Mouse (Mus musculus): Measurements from ENCODE around the gene Olfr1499. TPM values are rescaled to one million over a fixed set of nuclear protein-coding genes. Genes with fewer than 3 reads are reported as not detected.
"Not testable (repeated sequence)": the region's sequence is repeated elsewhere in the genome, so short reads cannot be mapped to it uniquely, and the experiment has no call there.

The Olfr1499 gene
- total RNA-seq (2012; rRNA removed) = not detected in 2 replicates

DNA sequence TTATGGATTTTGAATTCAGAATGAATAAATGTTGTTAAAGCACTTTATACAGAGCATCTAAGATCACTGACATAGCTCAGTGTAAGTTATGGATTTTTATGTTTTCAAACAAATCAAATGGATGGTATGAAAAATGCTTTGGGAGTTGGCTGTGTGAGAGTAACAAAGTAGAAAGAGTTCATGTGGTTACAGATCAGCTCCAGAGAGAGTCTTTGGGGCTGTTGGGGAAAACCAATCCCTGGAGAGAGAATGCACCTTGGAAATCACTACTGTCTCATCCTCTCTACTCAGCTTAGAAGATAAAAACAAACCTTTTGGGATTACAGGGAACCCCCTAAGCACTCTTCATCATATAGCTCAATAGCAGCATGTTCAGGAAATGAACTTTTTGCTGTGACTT, at the start of gene Olfr1499:
Gene Olfr1499, minus strand, starts transcription at position 101 of the 400 bp plus-strand sequence.
- no peak within 1 kb of the TSS for H3K4me3 ChIP-seq (ENCODE audit: insufficient read depth in 1 of 2, low read depth in 1 of 2, low read length in 2 of 2, poor library complexity in 1 of 2, severe bottlenecking in 1 of 2)
- TF ChIP-seq HCFC1 (IDR thresholded peaks at IDR 0.05; ENCODE audit: borderline replicate concordance, insufficient read depth, low read length) (no peak), ZC3H11A (IDR thresholded peaks at IDR 0.05; ENCODE audit: borderline replicate concordance, low read depth, low read length) (no peak), ZNF384 (IDR thresholded peaks at IDR 0.05; ENCODE audit: low read depth, low read length) (no peak), MAFK (IDR thresholded peaks at IDR 0.05; ENCODE audit: insufficient read depth, low read depth, low read length) (no peak), CHD2 (IDR thresholded peaks at IDR 0.05; ENCODE audit: low read depth, low read length) (no peak)
- no peaks in the 10 kb centered on the region for H3K36me3 ChIP-seq (ENCODE audit: control insufficient read depth, insufficient read depth, low read length, poor library complexity, severe bottlenecking)
- in situ Hi-C loops (cut with MboI; ENCODE audit: low sequenced_read_pairs in 2 of 2, unreplicated experiment in 2 of 2) = no loop called here
- H3K27ac ChIP-seq (ENCODE audit: insufficient read depth, low read depth, low read length, poor library complexity, severe bottlenecking) = no peak within 1 kb of the TSS
- H3K9me3 ChIP-seq (ENCODE audit: control insufficient read depth, insufficient read depth, low read depth, low read length) = no peaks in the 10 kb centered on the region
- no peak for DNase-seq (ENCODE audit: low read depth, low spot score)
- no peaks in the 10 kb centered on the region for H3K4me1 ChIP-seq (ENCODE audit: control insufficient read depth in 2 of 2, insufficient read depth in 2 of 2, low read length in 2 of 2, poor library complexity in 1 of 2)
- no peak within 1 kb of the TSS for H3K9ac ChIP-seq (ENCODE audit: insufficient read depth, low read depth, low read length, poor library complexity, severe bottlenecking)

DNA sequence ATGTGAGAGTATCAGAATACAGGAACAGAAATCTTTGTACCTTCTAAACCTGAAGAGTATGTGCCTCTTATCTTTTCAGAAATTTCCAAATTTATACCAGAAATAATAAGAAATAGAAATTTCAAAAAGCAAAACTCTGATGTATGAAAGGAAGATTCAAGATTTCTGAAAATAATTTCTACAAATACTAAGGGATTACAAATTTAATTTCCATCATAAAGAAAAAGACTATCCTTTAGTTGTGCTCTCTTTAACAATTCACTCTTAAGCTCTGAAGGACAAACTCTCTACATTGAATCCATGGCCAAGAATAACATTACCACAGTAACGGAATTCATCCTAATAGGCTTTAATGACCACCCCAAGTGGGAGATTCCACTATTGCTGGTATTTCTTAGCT, 42.2 kb upstream of the Olfr1499 start, which contains the start of gene Olfr1502:
Gene Olfr1502, plus strand, starts transcription at position 301 of the 400 bp plus-strand sequence.
- H3K36me3 ChIP-seq (ENCODE audit: control insufficient read depth, insufficient read depth, low read length, poor library complexity, severe bottlenecking) = no peaks in the 10 kb centered on the region
- no peaks in the 10 kb centered on the region for H3K4me1 ChIP-seq (ENCODE audit: control insufficient read depth in 2 of 2, insufficient read depth in 2 of 2, low read length in 2 of 2, poor library complexity in 1 of 2)
- H3K4me3 ChIP-seq (ENCODE audit: insufficient read depth in 1 of 2, low read depth in 1 of 2, low read length in 2 of 2, poor library complexity in 1 of 2, severe bottlenecking in 1 of 2) = no peak within 1 kb of the TSS
- no peak within 1 kb of the TSS for H3K27ac ChIP-seq (ENCODE audit: insufficient read depth, low read depth, low read length, poor library complexity, severe bottlenecking)
- in situ Hi-C loops (cut with MboI; ENCODE audit: low sequenced_read_pairs in 2 of 2, unreplicated experiment in 2 of 2) = no loop called here
- no peak within 1 kb of the TSS for H3K9ac ChIP-seq (ENCODE audit: insufficient read depth, low read depth, low read length, poor library complexity, severe bottlenecking)
- DNase-seq (ENCODE audit: low read depth, low spot score) = no peak
- no peaks in the 10 kb centered on the region for H3K9me3 ChIP-seq (ENCODE audit: control insufficient read depth, insufficient read depth, low read depth, low read length)
- TF ChIP-seq HCFC1 (IDR thresholded peaks at IDR 0.05; ENCODE audit: borderline replicate concordance, insufficient read depth, low read length) = no peak
- TF ChIP-seq MAFK (IDR thresholded peaks at IDR 0.05; ENCODE audit: insufficient read depth, low read depth, low read length) = no peak
- TF ChIP-seq CHD2 (IDR thresholded peaks at IDR 0.05; ENCODE audit: low read depth, low read length) = no peak
- TF ChIP-seq ZC3H11A (IDR thresholded peaks at IDR 0.05; ENCODE audit: borderline replicate concordance, low read depth, low read length) = no peak
- no peak for TF ChIP-seq ZNF384 (IDR thresholded peaks at IDR 0.05; ENCODE audit: low read depth, low read length)

DNA sequence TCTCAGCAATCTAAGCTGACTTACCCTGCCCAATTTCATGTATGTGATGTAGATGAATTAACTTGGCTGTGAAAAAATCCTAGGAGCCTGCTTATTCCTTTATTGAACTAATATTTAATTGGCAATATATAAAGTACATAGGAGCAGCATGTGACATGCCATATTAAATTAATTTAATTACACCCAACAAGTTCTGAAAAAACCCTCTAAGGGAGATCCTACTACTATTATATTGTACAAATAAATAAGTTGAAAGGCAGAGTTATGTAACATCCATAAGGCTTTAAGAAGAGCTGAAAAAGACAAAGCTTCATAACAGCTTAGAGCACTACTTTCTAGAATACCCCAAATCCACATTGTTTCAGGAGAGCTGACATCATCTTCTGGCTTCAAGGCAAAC, 31.3 kb upstream of the Olfr1499 start, which contains the start of gene Olfr1501:
Gene Olfr1501, minus strand, starts transcription at position 101 of the 400 bp plus-strand sequence.
- DNase-seq (ENCODE audit: low read depth, low spot score); in situ Hi-C loops (cut with MboI; ENCODE audit: low sequenced_read_pairs in 2 of 2, unreplicated experiment in 2 of 2); H3K9me3 ChIP-seq (ENCODE audit: control insufficient read depth, insufficient read depth, low read depth, low read length); H3K27ac ChIP-seq (ENCODE audit: insufficient read depth, low read depth, low read length, poor library complexity, severe bottlenecking); H3K4me3 ChIP-seq (ENCODE audit: insufficient read depth in 1 of 2, low read depth in 1 of 2, low read length in 2 of 2, poor library complexity in 1 of 2, severe bottlenecking in 1 of 2); H3K36me3 ChIP-seq (ENCODE audit: control insufficient read depth, insufficient read depth, low read length, poor library complexity, severe bottlenecking); H3K9ac ChIP-seq (ENCODE audit: insufficient read depth, low read depth, low read length, poor library complexity, severe bottlenecking); H3K4me1 ChIP-seq (ENCODE audit: control insufficient read depth in 2 of 2, insufficient read depth in 2 of 2, low read length in 2 of 2, poor library complexity in 1 of 2): not testable (repeated sequence)

DNA sequence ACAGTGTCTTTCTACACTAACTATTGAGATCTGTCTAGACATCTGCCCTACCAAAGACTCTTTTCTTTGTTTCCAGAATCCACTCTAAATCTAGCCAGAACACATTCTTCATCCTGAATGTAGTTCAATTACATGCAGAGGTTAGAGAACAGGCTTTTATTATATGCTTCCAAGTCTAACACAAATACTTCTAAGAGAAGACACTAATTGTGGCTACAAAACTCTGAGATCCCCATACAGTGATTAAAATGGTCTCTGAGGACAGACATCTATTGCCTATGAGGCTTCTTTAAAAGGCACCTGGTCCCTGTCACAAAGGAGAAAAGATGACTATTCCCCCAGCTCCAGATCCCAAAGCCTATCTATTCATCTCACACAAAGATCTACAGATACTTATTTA, 11.1 kb upstream of the Olfr1499 start, which contains the start of gene Olfr1500:
Gene Olfr1500, minus strand, starts transcription at position 101 of the 400 bp plus-strand sequence.
- Histone ChIP-seq H3K4me3 (ENCODE audit: insufficient read depth in 1 of 2, low read depth in 1 of 2, low read length in 2 of 2, poor library complexity in 1 of 2, severe bottlenecking in 1 of 2) (no peak within 1 kb of the TSS), H3K36me3 (ENCODE audit: control insufficient read depth, insufficient read depth, low read length, poor library complexity, severe bottlenecking) (no peaks in the 10 kb centered on the region), H3K9me3 (ENCODE audit: control insufficient read depth, insufficient read depth, low read depth, low read length) (no peaks in the 10 kb centered on the region), H3K27ac (ENCODE audit: insufficient read depth, low read depth, low read length, poor library complexity, severe bottlenecking) (no peak within 1 kb of the TSS), H3K4me1 (ENCODE audit: control insufficient read depth in 2 of 2, insufficient read depth in 2 of 2, low read length in 2 of 2, poor library complexity in 1 of 2) (no peaks in the 10 kb centered on the region), H3K9ac (ENCODE audit: insufficient read depth, low read depth, low read length, poor library complexity, severe bottlenecking) (no peak within 1 kb of the TSS)
- DNase-seq (ENCODE audit: low read depth, low spot score) = no peak
- TF ChIP-seq ZC3H11A (IDR thresholded peaks at IDR 0.05; ENCODE audit: borderline replicate concordance, low read depth, low read length) = no peak
- in situ Hi-C loops (cut with MboI; ENCODE audit: low sequenced_read_pairs in 2 of 2, unreplicated experiment in 2 of 2) = no loop called here

DNA sequence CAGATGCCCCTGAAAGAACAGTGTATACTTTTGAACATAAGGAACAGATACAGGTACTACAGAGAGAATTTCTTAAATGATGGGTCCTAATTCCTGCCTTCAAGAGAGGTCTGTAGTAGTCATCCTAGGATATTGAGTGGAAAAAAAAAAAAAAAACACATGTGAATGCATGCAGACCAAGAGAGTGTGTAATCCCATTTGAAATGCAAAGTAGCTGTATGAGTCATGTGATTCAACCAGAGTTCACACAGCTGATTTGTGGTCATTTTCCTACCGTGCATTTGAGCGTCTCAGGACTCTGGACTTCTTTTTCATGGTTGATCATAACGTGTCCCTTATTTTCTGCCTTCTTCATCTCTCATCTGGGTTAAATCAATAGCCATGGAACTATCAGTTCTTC, 9.2 kb upstream of the Olfr1499 start:
- H3K36me3 ChIP-seq (ENCODE audit: control insufficient read depth, insufficient read depth, low read length, poor library complexity, severe bottlenecking) = no peaks in the 10 kb centered on the region
- no peak overlapping the region for H3K9ac ChIP-seq (ENCODE audit: insufficient read depth, low read depth, low read length, poor library complexity, severe bottlenecking)
- no peak for TF ChIP-seq ZNF384 (IDR thresholded peaks at IDR 0.05; ENCODE audit: low read depth, low read length)
- TF ChIP-seq MAFK (IDR thresholded peaks at IDR 0.05; ENCODE audit: insufficient read depth, low read depth, low read length) = no peak
- TF ChIP-seq HCFC1 (IDR thresholded peaks at IDR 0.05; ENCODE audit: borderline replicate concordance, insufficient read depth, low read length) = no peak
- TF ChIP-seq ZC3H11A (IDR thresholded peaks at IDR 0.05; ENCODE audit: borderline replicate concordance, low read depth, low read length) = no peak
- TF ChIP-seq CHD2 (IDR thresholded peaks at IDR 0.05; ENCODE audit: low read depth, low read length) = no peak
- H3K27ac ChIP-seq (ENCODE audit: insufficient read depth, low read depth, low read length, poor library complexity, severe bottlenecking) = no peak overlapping the region
- H3K9me3 ChIP-seq (ENCODE audit: control insufficient read depth, insufficient read depth, low read depth, low read length) = no peaks in the 10 kb centered on the region
- no peaks in the 10 kb centered on the region for H3K4me1 ChIP-seq (ENCODE audit: control insufficient read depth in 2 of 2, insufficient read depth in 2 of 2, low read length in 2 of 2, poor library complexity in 1 of 2)
- no peak overlapping the region for H3K4me3 ChIP-seq (ENCODE audit: insufficient read depth in 1 of 2, low read depth in 1 of 2, low read length in 2 of 2, poor library complexity in 1 of 2, severe bottlenecking in 1 of 2)
- in situ Hi-C loops (cut with MboI; ENCODE audit: low sequenced_read_pairs in 2 of 2, unreplicated experiment in 2 of 2) = no loop called here
- DNase-seq (ENCODE audit: low read depth, low spot score) = no peak
